Mouse (Mus musculus) neural tube, embryonic 14.5 days (tissue): ENCODE measurements at regions not wholly inside any gene's neighbourhood (a gene's known extent, or its start where the extent isn't known, plus 50 kb on each side); places are given as distances from the start of the nearest gene placed in this dataset.

ENCODE experiments used
- ATAC-seq: fragments of 200-750 bp; cut with Nextera tagmentation; 2 replicates; pipeline ENCODE4 v1.8.0; 2017; ENCODE audit warnings: low read depth, mild to moderate bottlenecking, moderate TSS enrichment, moderate library complexity
- H3K27ac ChIP-seq: fragments of 300-500 bp; sonication (generic); 2 replicates; pipeline ENCODE4 v1.5.1; 2014; ENCODE audit warnings: low read depth, mild to moderate bottlenecking, control low read depth, low read length, moderate library complexity, mixed read lengths
- H3K27me3 ChIP-seq: fragments of 300-500 bp; sonication (generic); 2 replicates; pipeline ENCODE4 v1.6.1; 2014; ENCODE audit warnings: low read length; ENCODE audit not compliant: control insufficient read depth, insufficient read depth
- H3K36me3 ChIP-seq: fragments of 300-500 bp; sonication (generic); 2 replicates; pipeline ENCODE4 v1.6.1; 2014; ENCODE audit warnings: low read length, mixed read lengths; ENCODE audit not compliant: control insufficient read depth, insufficient read depth
- H3K4me1 ChIP-seq: fragments of 300-500 bp; sonication (generic); 2 replicates; pipeline ENCODE4 v1.6.1; 2014; ENCODE audit warnings: low read length; ENCODE audit not compliant: control insufficient read depth, insufficient read depth
- H3K4me2 ChIP-seq: fragments of 300-500 bp; sonication (generic); 2 replicates; pipeline ENCODE4 v1.6.1; 2014; ENCODE audit warnings: mild to moderate bottlenecking, low read depth, low read length, control low read depth
- H3K4me3 ChIP-seq: fragments of 300-500 bp; sonication (generic); 2 replicates; pipeline ENCODE4 v1.5.1; 2014; ENCODE audit warnings: low read depth, low read length, control low read depth, mixed read lengths
- H3K9ac ChIP-seq: fragments of 300-500 bp; sonication (generic); replicated peaks from 2 replicates; pipeline ENCODE4 v1.6.1; 2014; ENCODE audit warnings: low read depth, mild to moderate bottlenecking, control low read depth, low read length, mixed read lengths
- H3K9me3 ChIP-seq: fragments of 300-500 bp; sonication (generic); 2 replicates; pipeline ENCODE4 v1.6.1; 2016; ENCODE audit warnings: low read length; ENCODE audit not compliant: control insufficient read depth
- WGBS: fragments of 180-500 bp; shearing (Covaris S2); extraction: QIAGEN DNeasy Blood & Tissue Kit; methylation state at CpG from one replicate; pipeline ENCODE4 v1.1.7; 2014; 5-methylcytosine and 5-hydroxymethylcytosine counted together

- Histone ChIP-seq H3K9me3 (no peaks in the 10 kb centered on the region), H3K4me1 (no peaks in the 10 kb centered on the region), H3K4me2 (no peak overlapping the region), H3K9ac (no peak overlapping the region), H3K36me3 (no peaks in the 10 kb centered on the region), H3K27me3 (no peaks in the 10 kb centered on the region), H3K4me3 (no peak overlapping the region), H3K27ac (no peak overlapping the region)
- WGBS = 69% methylated on average over 1 of the region's 1 CpGs
- ATAC-seq = peak; percentile 60; the same call in 1 of the 2 replicates
Measured at GRCm38 (mm10) chr6:9999457-9999856, 1051.2 kb downstream of the Nxph1 start.
